Mouse (Mus musculus) midbrain, embryonic 13.5 days (tissue): Measurements from ENCODE around the gene Rab29. TPM values are rescaled to one million over a fixed set of nuclear protein-coding genes. Genes with fewer than 3 reads are reported as not detected.
"Not testable (repeated sequence)": the region's sequence is repeated elsewhere in the genome, so short reads cannot be mapped to it uniquely, and the experiment has no call there.

Experiments used
- ATAC-seq: fragments of 200-750 bp; cut with Nextera tagmentation; 2 replicates; pipeline ENCODE4 v1.8.0; 2017; ENCODE audit warnings: mild to moderate bottlenecking, moderate TSS enrichment, moderate library complexity
- H3K27ac ChIP-seq: fragments of 300-500 bp; sonication (generic); 2 replicates; pipeline ENCODE4 v1.5.1; 2015; ENCODE audit warnings: inconsistent platforms, mild to moderate bottlenecking, moderate library complexity
- H3K27me3 ChIP-seq: fragments of 300-500 bp; sonication (generic); 2 replicates; pipeline ENCODE4 v1.6.1; 2015; ENCODE audit warnings: mild to moderate bottlenecking, inconsistent platforms
- H3K36me3 ChIP-seq: fragments of 300-500 bp; sonication (generic); 2 replicates; pipeline ENCODE4 v1.6.1; 2015; ENCODE audit warnings: mild to moderate bottlenecking, inconsistent platforms
- H3K4me1 ChIP-seq: fragments of 300-500 bp; sonication (generic); replicated peaks from 2 replicates; pipeline ENCODE4 v1.6.1; 2015; ENCODE audit warnings: inconsistent platforms
- H3K4me2 ChIP-seq: fragments of 300-500 bp; sonication (generic); replicated peaks from 2 replicates; pipeline ENCODE4 v1.6.1; 2015; ENCODE audit warnings: moderate library complexity, mild to moderate bottlenecking, inconsistent platforms
- H3K4me3 ChIP-seq: fragments of 300-500 bp; sonication (generic); replicated peaks from 2 replicates; pipeline ENCODE4 v1.5.1; 2015; ENCODE audit warnings: mild to moderate bottlenecking, inconsistent platforms
- H3K9ac ChIP-seq: fragments of 300-500 bp; sonication (generic); replicated peaks from 2 replicates; pipeline ENCODE4 v1.6.1; 2015; ENCODE audit warnings: mild to moderate bottlenecking, inconsistent platforms
- H3K9me3 ChIP-seq: fragments of 300-500 bp; sonication (generic); 2 replicates; pipeline ENCODE4 v1.6.1; 2016; ENCODE audit warnings: mild to moderate bottlenecking, inconsistent platforms
- WGBS: fragments of 180-500 bp; shearing (Covaris S2); methylation state at CpG from one replicate; pipeline ENCODE4 v1.1.7; 2015; 5-methylcytosine and 5-hydroxymethylcytosine counted together
- polyA plus RNA-seq: library from polyadenylated mRNA; unstranded; fragments of >200 nt; fragmentation: Nextera tagmentation; extraction: Ambion mirVana; gene quantifications from 2 replicates; pipeline ENCODE4 v1.2.1, GENCODE M21; 2015

Gene Rab29
- polyA plus RNA-seq, 1 experiment from 2014 or later, result 7.8 TPM

- not testable (repeated sequence) for H3K9me3 ChIP-seq, H3K9ac ChIP-seq, H3K4me2 ChIP-seq, H3K36me3 ChIP-seq, H3K27ac ChIP-seq, H3K4me3 ChIP-seq, ATAC-seq
- Histone ChIP-seq H3K4me1 (peaks cover 19% of the 10 kb centered on the region), H3K27me3 (peaks cover 23% of the 10 kb centered on the region)
- 99% methylated on average over 2 of the region's 2 CpGs for WGBS
Measured at GRCm38 (mm10) chr1:131909236-131909635, 42.2 kb downstream of the Rab29 start.

- Histone ChIP-seq H3K36me3 (no peaks in the 10 kb centered on the region), H3K4me2 (peak within 1 kb of the TSS; percentile 77), H3K9me3 (no peaks in the 10 kb centered on the region), H3K27me3 (peaks cover 23% of the 10 kb centered on the region), H3K27ac (peak within 1 kb of the TSS; percentile 98), H3K9ac (peak within 1 kb of the TSS; percentile 97), H3K4me1 (peaks cover 19% of the 10 kb centered on the region), H3K4me3 (peak within 1 kb of the TSS; percentile 94)
- WGBS, result under 1% methylated on average over 35 of the region's 35 CpGs
- ATAC-seq, result peak; percentile 99
Measured at GRCm38 (mm10) chr1:131910001-131910648, 43.1 kb downstream of the Rab29 start, which contains the start of gene Nucks1. Nucks1 (plus strand) TSS chr1:131910534.

GRCm38 (mm10) chr1:131910674-131911558 is 43.9 kb downstream of the Rab29 start:
- Histone ChIP-seq H3K36me3 (no peaks in the 10 kb centered on the region), H3K27me3 (peaks cover 23% of the 10 kb centered on the region), H3K4me3 (peak overlapping the region; percentile 94), H3K9ac (peak overlapping the region; percentile 97), H3K4me2 (peak overlapping the region; percentile 77), H3K27ac (peak overlapping the region; percentile 98), H3K9me3 (no peaks in the 10 kb centered on the region), H3K4me1 (peaks cover 24% of the 10 kb centered on the region)
- peak; percentile 93 for ATAC-seq
- under 1% methylated on average over 74 of the region's 88 CpGs for WGBS

- Histone ChIP-seq H3K36me3 (peaks cover 29% of the 10 kb centered on the region), H3K27ac (no peak overlapping the region), H3K4me2 (no peak overlapping the region), H3K27me3 (no peaks in the 10 kb centered on the region), H3K9me3 (no peaks in the 10 kb centered on the region), H3K4me3 (no peak overlapping the region), H3K9ac (no peak overlapping the region), H3K4me1 (peaks cover 14% of the 10 kb centered on the region)
- no peak for ATAC-seq
- WGBS, result 83% methylated on average over 6 of the region's 6 CpGs
Measured at GRCm38 (mm10) chr1:131917634-131918033, 50.6 kb downstream of the Rab29 start.

GRCm38 (mm10) chr1:131919052-131919451 is 52.0 kb downstream of the Rab29 start:
- H3K4me1 ChIP-seq, result peaks cover 10% of the 10 kb centered on the region
- H3K27ac ChIP-seq, result no peak overlapping the region
- H3K4me2 ChIP-seq, result no peak overlapping the region
- no peaks in the 10 kb centered on the region for H3K9me3 ChIP-seq
- H3K4me3 ChIP-seq, result no peak overlapping the region
- 100% methylated on average over 2 of the region's 2 CpGs for WGBS
- no peak overlapping the region for H3K9ac ChIP-seq
- ATAC-seq, result no peak
- peaks cover 42% of the 10 kb centered on the region for H3K36me3 ChIP-seq
- H3K27me3 ChIP-seq, result no peaks in the 10 kb centered on the region

- H3K27me3 ChIP-seq, result no peaks in the 10 kb centered on the region
- no peaks in the 10 kb centered on the region for H3K4me1 ChIP-seq
- ATAC-seq, result no peak
- H3K4me3 ChIP-seq, result no peak overlapping the region
- WGBS, result 94% methylated on average over 3 of the region's 3 CpGs
- H3K27ac ChIP-seq, result no peak overlapping the region
- H3K9ac ChIP-seq, result no peak overlapping the region
- no peak overlapping the region for H3K4me2 ChIP-seq
- H3K9me3 ChIP-seq, result no peaks in the 10 kb centered on the region
- H3K36me3 ChIP-seq, result peaks cover 65% of the 10 kb centered on the region
Measured at GRCm38 (mm10) chr1:131922100-131922499, 55.1 kb downstream of the Rab29 start.

Other genes with a start within 250 kb of the Rab29 start
- not detected in 2 replicates for gene Ctse, start 228.9 kb upstream of the Rab29 start, polyA plus RNA-seq
- gene Rab7b, start 178.5 kb upstream of the Rab29 start, polyA plus RNA-seq, result 0.63 and 1.1 TPM in 2 replicates
- gene Slc26a9, start 123.2 kb upstream of the Rab29 start, polyA plus RNA-seq, result 0.03 TPM in 1 of 2 replicates, not detected in the other
- 0.10 and 0.74 TPM in 2 replicates for gene Pm20d1, start 69.8 kb upstream of the Rab29 start, polyA plus RNA-seq
- 14.1 and 14.4 TPM in 2 replicates for gene Slc41a1, start 39.7 kb upstream of the Rab29 start, polyA plus RNA-seq
- gene Nucks1, start 43.3 kb downstream of the Rab29 start, polyA plus RNA-seq, result 60.4 and 69.2 TPM in 2 replicates
- gene Slc45a3, start 95.7 kb downstream of the Rab29 start, polyA plus RNA-seq, result 9.5 and 12.9 TPM in 2 replicates
- 10.9 and 12.6 TPM in 2 replicates for gene Elk4, start 140.4 kb downstream of the Rab29 start, polyA plus RNA-seq
- gene Mfsd4a, start 200.8 kb downstream of the Rab29 start, polyA plus RNA-seq, result 7.3 and 8.0 TPM in 2 replicates